ENCODE assay signal across 8 mouse cellular contexts in the genomic region with DNA sequence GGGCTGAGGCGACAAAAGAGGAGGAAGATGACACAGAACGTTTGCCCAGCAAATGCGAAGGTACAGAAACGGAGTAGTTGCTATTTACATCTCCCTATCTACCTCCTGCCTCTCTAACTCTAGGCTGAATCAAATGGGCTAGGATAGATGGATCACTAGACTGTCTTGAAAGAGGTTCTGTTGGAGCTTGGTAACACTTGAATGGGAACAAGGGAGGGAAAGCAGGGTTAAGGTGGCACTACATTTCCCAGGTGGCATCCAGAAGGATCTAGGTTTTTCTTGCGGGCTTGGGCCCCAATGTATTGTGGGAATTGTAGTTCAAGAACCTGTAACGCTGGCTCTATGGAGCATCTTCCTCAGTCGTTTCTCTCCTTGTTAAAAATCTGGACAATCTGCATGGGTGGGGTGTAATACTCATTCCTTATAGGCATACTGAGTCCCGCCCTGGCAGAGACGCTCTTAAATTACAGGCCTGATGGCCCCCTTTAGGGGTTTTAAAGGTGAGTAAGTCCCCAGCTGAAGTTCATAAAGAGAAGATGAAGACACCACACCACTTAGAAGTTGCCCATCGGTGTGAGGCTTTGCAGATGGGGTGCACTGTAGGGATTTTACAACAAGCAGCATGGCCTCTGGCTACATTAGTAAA. TPM values are rescaled to one million over a fixed set of nuclear protein-coding genes. Genes with fewer than 3 reads are reported as not detected.
A peak's percentile ranks its signal among the peaks of the same experiment; 100 is the strongest.
DNase-seq lines count a peak whose midpoint lies in the region; ATAC-seq and TF ChIP-seq lines count a peak whose summit lies in the region.

No protein-coding gene starts in this region.

- peaks cover 48% of the 10 kb centered on the region for H3K36me3 ChIP-seq in embryonic facial prominence, embryonic 14.5 days (ENCODE audit: control insufficient read depth, insufficient read depth, low read length)
- peaks cover 46% of the 10 kb centered on the region for H3K36me3 ChIP-seq in heart, embryonic 10.5 days
- peaks cover 47% of the 10 kb centered on the region for H3K36me3 ChIP-seq in limb, embryonic 15.5 days
- peaks cover 12% of the 10 kb centered on the region for H3K36me3 ChIP-seq in midbrain, embryonic 16.5 days (ENCODE audit: control insufficient read depth, insufficient read depth, low read length)
- H3K36me3 ChIP-seq in splenic B cell, adult 2 months (ENCODE audit: control insufficient read depth, insufficient read depth, low read length, poor library complexity, severe bottlenecking): no peaks in the 10 kb centered on the region; the same call in 1 of the 2 replicates

- H3K9me3 ChIP-seq in embryonic facial prominence, embryonic 14.5 days (ENCODE audit: control insufficient read depth, low read length): no peaks in the 10 kb centered on the region
- H3K9me3 ChIP-seq in heart, embryonic 10.5 days: no peaks in the 10 kb centered on the region
- no peaks in the 10 kb centered on the region for H3K9me3 ChIP-seq in limb, embryonic 15.5 days
- no peaks in the 10 kb centered on the region for H3K9me3 ChIP-seq in midbrain, embryonic 16.5 days (replicated peaks; ENCODE audit: control insufficient read depth, low read length, poor library complexity, severe bottlenecking)

- no peak for TF ChIP-seq POLR2A in bone marrow, adult 2 months (IDR thresholded peaks at IDR 0.05; ENCODE audit: borderline replicate concordance, control insufficient read depth, low read depth, low read length)

- TF ChIP-seq CTCF in bone marrow, adult 2 months (IDR thresholded peaks at IDR 0.05; ENCODE audit: control insufficient read depth, insufficient read depth, low read length): no peak

- WGBS in bone marrow, adult 2 months: 0% methylated on average over 10 of the region's 10 CpGs
- WGBS in embryonic facial prominence, embryonic 14.5 days: 0% methylated on average over 10 of the region's 10 CpGs
- WGBS in heart, embryonic 10.5 days: 0% methylated on average over 10 of the region's 10 CpGs
- under 1% methylated on average over 10 of the region's 10 CpGs for WGBS in limb, embryonic 15.5 days
- WGBS in midbrain, embryonic 16.5 days: 1% methylated on average over 10 of the region's 10 CpGs

- H3K27ac ChIP-seq in bone marrow, adult 2 months (ENCODE audit: control insufficient read depth, insufficient read depth, low read depth, low read length, poor library complexity): 0 out of 2 replicates have a peak overlapping the region, but pooled peaks have one; percentile 10
- H3K27ac ChIP-seq in embryonic facial prominence, embryonic 14.5 days (replicated peaks; ENCODE audit: low read depth, low read length): peak overlapping the region; percentile 78
- peak overlapping the region; percentile 93 for H3K27ac ChIP-seq in heart, embryonic 10.5 days
- peak overlapping the region; percentile 84 for H3K27ac ChIP-seq in limb, embryonic 15.5 days
- peak overlapping the region; percentile 82 for H3K27ac ChIP-seq in midbrain, embryonic 16.5 days (ENCODE audit: low read length)

- H3K4me2 ChIP-seq in embryonic facial prominence, embryonic 14.5 days (ENCODE audit: low read depth, low read length): peak overlapping the region; percentile 85
- peak overlapping the region; percentile 74 for H3K4me2 ChIP-seq in limb, embryonic 15.5 days
- H3K4me2 ChIP-seq in midbrain, embryonic 16.5 days (ENCODE audit: low read length): peak overlapping the region; percentile 68

- no peaks in the 10 kb centered on the region for H3K27me3 ChIP-seq in embryonic facial prominence, embryonic 14.5 days (replicated peaks; ENCODE audit: control insufficient read depth, insufficient read depth, low read length)
- no peaks in the 10 kb centered on the region for H3K27me3 ChIP-seq in heart, embryonic 10.5 days (ENCODE audit: insufficient read depth, poor library complexity, severe bottlenecking)
- H3K27me3 ChIP-seq in limb, embryonic 15.5 days: no peaks in the 10 kb centered on the region
- no peaks in the 10 kb centered on the region for H3K27me3 ChIP-seq in midbrain, embryonic 16.5 days (ENCODE audit: control insufficient read depth, insufficient read depth, low read depth, low read length)
- no peaks in the 10 kb centered on the region for H3K27me3 ChIP-seq in splenic B cell, adult 2 months (ENCODE audit: control insufficient read depth, insufficient read depth, low read length, poor library complexity, severe bottlenecking)

- ATAC-seq in embryonic facial prominence, embryonic 14.5 days (ENCODE audit: low read depth): peak; percentile 92
- ATAC-seq in limb, embryonic 15.5 days (ENCODE audit: insufficient number of reproducible peaks, low FRiP score, low TSS enrichment, low read depth): peak; percentile 77
- peak; percentile 87 for ATAC-seq in midbrain, embryonic 16.5 days

- H3K4me3 ChIP-seq in bone marrow, adult 2 months (replicated peaks; ENCODE audit: control insufficient read depth, low read depth, low read length): peak overlapping the region; percentile 80
- peak overlapping the region; percentile 87 for H3K4me3 ChIP-seq in embryonic facial prominence, embryonic 14.5 days (ENCODE audit: low read depth, low read length)
- peak overlapping the region; percentile 73 for H3K4me3 ChIP-seq in heart, embryonic 10.5 days
- H3K4me3 ChIP-seq in limb, embryonic 15.5 days: peak overlapping the region; percentile 77
- peak overlapping the region; percentile 80 for H3K4me3 ChIP-seq in midbrain, embryonic 16.5 days (ENCODE audit: low read depth, low read length)

- peak; percentile 86 for DNase-seq in CD4-positive helper T cell, adult 2 months (ENCODE audit: low read depth, low spot score)
- DNase-seq in embryonic facial prominence, embryonic 14.5 days (ENCODE audit: low spot score): peak; percentile 95
- peak; percentile 90 for DNase-seq in heart, embryonic 10.5 days (ENCODE audit: low spot score)
- DNase-seq in kidney, adult 9 months: peak; percentile 87
- peak; percentile 87 for DNase-seq in splenic B cell, adult 2 months (ENCODE audit: low read depth, low spot score)

- peak overlapping the region; percentile 73 for H3K9ac ChIP-seq in embryonic facial prominence, embryonic 14.5 days (ENCODE audit: low read depth, low read length)
- H3K9ac ChIP-seq in limb, embryonic 15.5 days: peak overlapping the region; percentile 67
- peak overlapping the region; percentile 81 for H3K9ac ChIP-seq in midbrain, embryonic 16.5 days (ENCODE audit: low read depth, low read length)

- no peaks in the 10 kb centered on the region; the same call in 1 of the 2 replicates for H3K4me1 ChIP-seq in bone marrow, adult 2 months (ENCODE audit: control insufficient read depth, insufficient read depth, low read length)
- H3K4me1 ChIP-seq in embryonic facial prominence, embryonic 14.5 days (ENCODE audit: control insufficient read depth, insufficient read depth, low read length): peaks cover 5% of the 10 kb centered on the region; the same call in 1 of the 2 replicates
- H3K4me1 ChIP-seq in heart, embryonic 10.5 days: peaks cover 12% of the 10 kb centered on the region; the same call in 1 of the 2 replicates
- H3K4me1 ChIP-seq in limb, embryonic 15.5 days: peaks cover 17% of the 10 kb centered on the region
- peaks cover 18% of the 10 kb centered on the region for H3K4me1 ChIP-seq in midbrain, embryonic 16.5 days (ENCODE audit: control insufficient read depth, insufficient read depth, low read length)

RNA-seq across cellular contexts. Expression of gene Cnpy4, which starts 0.5 kb away (rescaled TPM):
- polyA plus RNA-seq in bone marrow, adult 2 months (2011; ENCODE audit: insufficient read depth, insufficient read length, low replicate concordance, missing spikeins): 14.1 and 19.6 TPM in 2 replicates
- polyA plus RNA-seq in embryonic facial prominence, embryonic 14.5 days (2014; fragmentation: Nextera tagmentation; extraction: Ambion mirVana): 54.0 and 57.4 TPM in 2 replicates
- 31.6 and 46.9 TPM in 2 replicates for polyA plus RNA-seq in heart, embryonic 10.5 days (2016; fragmentation: Nextera tagmentation; extraction: Ambion mirVana)
- 69.4 and 69.7 TPM in 2 replicates for polyA plus RNA-seq in limb, embryonic 15.5 days (2015; fragmentation: Nextera tagmentation; extraction: Ambion mirVana)
- polyA plus RNA-seq in midbrain, embryonic 16.5 days (2015; fragmentation: Nextera tagmentation; extraction: Ambion mirVana): 29.0 and 33.7 TPM in 2 replicates

RNA-seq across cellular contexts. Expression of gene Taf6, which starts 0.5 kb away (rescaled TPM):
- polyA plus RNA-seq in bone marrow, adult 2 months (2011; ENCODE audit: insufficient read depth, insufficient read length, low replicate concordance, missing spikeins): 13.2 and 31.0 TPM in 2 replicates
- 70.4 and 75.8 TPM in 2 replicates for polyA plus RNA-seq in embryonic facial prominence, embryonic 14.5 days (2014; fragmentation: Nextera tagmentation; extraction: Ambion mirVana)
- 89.3 and 113 TPM in 2 replicates for polyA plus RNA-seq in heart, embryonic 10.5 days (2016; fragmentation: Nextera tagmentation; extraction: Ambion mirVana)
- polyA plus RNA-seq in limb, embryonic 15.5 days (2015; fragmentation: Nextera tagmentation; extraction: Ambion mirVana): 73.8 and 74.8 TPM in 2 replicates
- polyA plus RNA-seq in midbrain, embryonic 16.5 days (2015; fragmentation: Nextera tagmentation; extraction: Ambion mirVana): 74.4 and 75.8 TPM in 2 replicates

RNA-seq across cellular contexts. Expression of gene Mblac1, which starts 6.3 kb away (rescaled TPM):
- 0.99 and 2.3 TPM in 2 replicates for polyA plus RNA-seq in bone marrow, adult 2 months (2011; ENCODE audit: insufficient read depth, insufficient read length, low replicate concordance, missing spikeins)
- polyA plus RNA-seq in embryonic facial prominence, embryonic 14.5 days (2014; fragmentation: Nextera tagmentation; extraction: Ambion mirVana): 7.4 and 7.5 TPM in 2 replicates
- polyA plus RNA-seq in heart, embryonic 10.5 days (2016; fragmentation: Nextera tagmentation; extraction: Ambion mirVana): 5.6 and 6.6 TPM in 2 replicates
- polyA plus RNA-seq in limb, embryonic 15.5 days (2015; fragmentation: Nextera tagmentation; extraction: Ambion mirVana): 8.4 and 9.2 TPM in 2 replicates
- polyA plus RNA-seq in midbrain, embryonic 16.5 days (2015; fragmentation: Nextera tagmentation; extraction: Ambion mirVana): 14.5 and 15.5 TPM in 2 replicates

RNA-seq across cellular contexts. Expression of gene Mcm7, which starts 15.6 kb away (rescaled TPM):
- 198 and 236 TPM in 2 replicates for polyA plus RNA-seq in bone marrow, adult 2 months (2011; ENCODE audit: insufficient read depth, insufficient read length, low replicate concordance, missing spikeins)
- 120 and 138 TPM in 2 replicates for polyA plus RNA-seq in embryonic facial prominence, embryonic 14.5 days (2014; fragmentation: Nextera tagmentation; extraction: Ambion mirVana)
- polyA plus RNA-seq in heart, embryonic 10.5 days (2016; fragmentation: Nextera tagmentation; extraction: Ambion mirVana): 189 and 225 TPM in 2 replicates
- 139 and 143 TPM in 2 replicates for polyA plus RNA-seq in limb, embryonic 15.5 days (2015; fragmentation: Nextera tagmentation; extraction: Ambion mirVana)
- 72.3 and 81.6 TPM in 2 replicates for polyA plus RNA-seq in midbrain, embryonic 16.5 days (2015; fragmentation: Nextera tagmentation; extraction: Ambion mirVana)

RNA-seq across cellular contexts. Expression of gene Ap4m1, which starts 16.0 kb away (rescaled TPM):
- 24.8 and 37.2 TPM in 2 replicates for polyA plus RNA-seq in bone marrow, adult 2 months (2011; ENCODE audit: insufficient read depth, insufficient read length, low replicate concordance, missing spikeins)
- 17.5 and 18.9 TPM in 2 replicates for polyA plus RNA-seq in embryonic facial prominence, embryonic 14.5 days (2014; fragmentation: Nextera tagmentation; extraction: Ambion mirVana)
- 13.4 and 15.0 TPM in 2 replicates for polyA plus RNA-seq in heart, embryonic 10.5 days (2016; fragmentation: Nextera tagmentation; extraction: Ambion mirVana)
- 22.8 and 24.3 TPM in 2 replicates for polyA plus RNA-seq in limb, embryonic 15.5 days (2015; fragmentation: Nextera tagmentation; extraction: Ambion mirVana)
- 24.9 and 27.2 TPM in 2 replicates for polyA plus RNA-seq in midbrain, embryonic 16.5 days (2015; fragmentation: Nextera tagmentation; extraction: Ambion mirVana)

Comparison
In these comparisons a context has a peak if more than half of its experiments do, and no peak if none do; other contexts are left out.
1. Peak in every context shown above with its lines: DNase-seq, ATAC-seq, H3K4me3 ChIP-seq and H3K27ac ChIP-seq.
2. H3K27ac ChIP-seq: peak in every context shown above with its lines; median percentile 93 in heart, embryonic 10.5 days; 84 in limb, embryonic 15.5 days; 82 in midbrain, embryonic 16.5 days; 78 in embryonic facial prominence, embryonic 14.5 days; 10 in bone marrow, adult 2 months.